Mouse (Mus musculus) intestine, embryonic 16.5 days (tissue): ENCODE data around the gene Hbb-y. TPM values are rescaled to one million over a fixed set of nuclear protein-coding genes. Genes with fewer than 3 reads are reported as not detected.
"Not testable (repeated sequence)": the region's sequence is repeated elsewhere in the genome, so short reads cannot be mapped to it uniquely, and the experiment has no call there.

Source experiments
- ATAC-seq: fragments of 200-750 bp; cut with Nextera tagmentation; 2 replicates; pipeline ENCODE4 v1.8.0; 2017; ENCODE audit warnings: moderate TSS enrichment, moderate library complexity
- H3K27ac ChIP-seq: fragments of 300-500 bp; sonication (generic); 2 replicates; pipeline ENCODE4 v1.5.1; 2014; ENCODE audit warnings: mild to moderate bottlenecking, low read length
- H3K27me3 ChIP-seq: fragments of 300-500 bp; sonication (generic); replicated peaks from 2 replicates; pipeline ENCODE4 v1.6.1; 2014; ENCODE audit warnings: low read length, control low read depth, mixed read lengths; ENCODE audit not compliant: control insufficient read depth, insufficient read depth
- H3K36me3 ChIP-seq: fragments of 300-500 bp; sonication (generic); 2 replicates; pipeline ENCODE4 v1.6.1; 2014; ENCODE audit warnings: low read length, control low read depth; ENCODE audit not compliant: control insufficient read depth, insufficient read depth
- H3K4me1 ChIP-seq: fragments of 300-500 bp; sonication (generic); 2 replicates; pipeline ENCODE4 v1.6.1; 2014; ENCODE audit warnings: low read length, control low read depth, mixed read lengths; ENCODE audit not compliant: control insufficient read depth, insufficient read depth
- H3K4me2 ChIP-seq: fragments of 300-500 bp; sonication (generic); 2 replicates; pipeline ENCODE4 v1.6.1; 2014; ENCODE audit warnings: low read depth, low read length, control low read depth
- H3K4me3 ChIP-seq: fragments of 300-500 bp; sonication (generic); 2 replicates; pipeline ENCODE4 v1.5.1; 2014; ENCODE audit warnings: mild to moderate bottlenecking, low read length
- H3K9ac ChIP-seq: fragments of 300-500 bp; sonication (generic); 2 replicates; pipeline ENCODE4 v1.6.1; 2014; ENCODE audit warnings: low read depth, low read length
- H3K9me3 ChIP-seq: fragments of 300-500 bp; sonication (generic); 2 replicates; pipeline ENCODE4 v1.6.1; 2016; ENCODE audit warnings: low read length, control low read depth; ENCODE audit not compliant: control insufficient read depth
- WGBS: fragments of 180-500 bp; shearing (Covaris S2); extraction: QIAGEN DNeasy Blood & Tissue Kit; methylation state at CpG from one replicate; pipeline ENCODE4 v1.1.7; 2014; 5-methylcytosine and 5-hydroxymethylcytosine counted together
- polyA plus RNA-seq: library from polyadenylated mRNA; unstranded; fragments of >200 nt; fragmentation: Nextera tagmentation; extraction: Ambion mirVana; gene quantifications from 2 replicates; pipeline ENCODE4 v1.2.1, GENCODE M21; 2015

Gene Hbb-y
- polyA plus RNA-seq, 1 experiment from 2014 or later: 42.2 TPM

- Histone ChIP-seq H3K27ac (no peak overlapping the region), H3K9ac (no peak overlapping the region), H3K4me2 (no peak overlapping the region), H3K9me3 (no peaks in the 10 kb centered on the region), H3K4me1 (no peaks in the 10 kb centered on the region), H3K27me3 (no peaks in the 10 kb centered on the region), H3K36me3 (no peaks in the 10 kb centered on the region), H3K4me3 (no peak overlapping the region)
- 60% methylated on average over 2 of the region's 2 CpGs for WGBS
- peak; percentile 90 for ATAC-seq
These were observed 6.1 kb upstream of the Hbb-y start for GRCm38 (mm10) chr7:103859076-103859475.

DNA sequence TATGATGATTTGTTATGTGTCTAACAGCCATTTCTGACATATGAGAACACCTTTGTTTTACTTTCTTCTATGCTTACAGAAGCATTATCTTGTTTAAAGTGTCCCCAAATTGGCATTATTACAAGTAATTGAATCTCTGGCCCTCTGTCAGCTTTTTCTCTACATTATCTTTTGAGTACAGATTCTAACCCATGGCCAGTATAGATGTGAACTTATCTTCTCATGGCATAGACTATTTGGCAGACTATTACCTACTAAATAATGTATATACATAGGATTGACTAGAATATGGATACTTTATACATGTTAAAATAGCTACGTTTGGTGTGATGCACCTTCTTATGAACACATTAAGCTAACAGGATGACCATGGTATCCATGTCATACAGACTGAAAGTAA, 1.7 kb upstream of the Hbb-y start:
- Histone ChIP-seq H3K9ac (no peak overlapping the region), H3K4me1 (no peaks in the 10 kb centered on the region), H3K27ac (no peak overlapping the region), H3K27me3 (no peaks in the 10 kb centered on the region), H3K36me3 (no peaks in the 10 kb centered on the region), H3K4me3 (no peak overlapping the region), H3K9me3 (no peaks in the 10 kb centered on the region), H3K4me2 (no peak overlapping the region)
- ATAC-seq: no peak
- 67% methylated on average over 1 of the region's 1 CpGs for WGBS

DNA sequence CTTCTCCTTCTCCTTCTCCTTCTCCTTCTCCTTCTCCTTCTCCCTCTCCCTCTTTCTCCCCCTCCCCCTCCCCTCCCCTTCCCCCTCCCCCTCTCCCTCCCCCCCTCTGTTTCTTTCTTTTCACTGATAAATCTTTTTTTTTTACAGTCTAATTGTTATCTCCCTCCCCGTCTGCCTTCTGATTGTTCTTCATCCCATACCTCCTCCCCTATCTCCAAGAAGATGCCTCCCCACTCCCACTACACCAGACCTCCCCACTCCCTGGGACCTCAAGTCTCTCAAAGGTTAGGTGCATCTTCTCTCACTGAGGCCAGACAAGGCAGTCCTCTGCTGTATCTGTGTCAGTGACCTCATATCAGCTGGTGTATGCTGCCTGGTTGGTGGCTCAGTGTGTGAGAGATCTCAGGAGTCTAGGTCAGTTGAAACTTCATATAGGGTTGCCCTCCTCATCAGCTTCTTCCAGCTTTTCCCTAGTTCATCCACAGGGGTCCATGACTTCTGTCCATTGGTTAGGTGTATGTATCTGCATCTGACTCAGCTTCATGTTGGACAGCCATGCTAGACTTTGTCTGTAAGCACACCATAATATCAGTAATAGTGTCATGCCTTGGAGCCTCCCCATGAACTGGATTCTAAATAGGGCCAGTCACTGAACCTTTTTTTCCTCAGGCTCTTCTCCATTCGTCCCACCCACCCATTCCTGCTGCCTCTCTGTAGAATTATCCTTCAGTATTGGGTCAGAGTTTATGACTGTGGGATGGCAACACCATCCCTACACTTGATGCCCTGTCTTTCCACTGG, 8.3 kb downstream of the Hbb-y start:
- 20% methylated on average over 2 of the region's 2 CpGs for WGBS
- H3K4me3 ChIP-seq: no peak overlapping the region
- H3K9ac ChIP-seq: no peak overlapping the region
- H3K9me3 ChIP-seq: no peaks in the 10 kb centered on the region
- H3K27me3 ChIP-seq: no peaks in the 10 kb centered on the region
- H3K4me1 ChIP-seq: no peaks in the 10 kb centered on the region
- no peaks in the 10 kb centered on the region for H3K36me3 ChIP-seq
- no peak for ATAC-seq
- H3K27ac ChIP-seq: no peak overlapping the region
- H3K4me2 ChIP-seq: no peak overlapping the region

DNA sequence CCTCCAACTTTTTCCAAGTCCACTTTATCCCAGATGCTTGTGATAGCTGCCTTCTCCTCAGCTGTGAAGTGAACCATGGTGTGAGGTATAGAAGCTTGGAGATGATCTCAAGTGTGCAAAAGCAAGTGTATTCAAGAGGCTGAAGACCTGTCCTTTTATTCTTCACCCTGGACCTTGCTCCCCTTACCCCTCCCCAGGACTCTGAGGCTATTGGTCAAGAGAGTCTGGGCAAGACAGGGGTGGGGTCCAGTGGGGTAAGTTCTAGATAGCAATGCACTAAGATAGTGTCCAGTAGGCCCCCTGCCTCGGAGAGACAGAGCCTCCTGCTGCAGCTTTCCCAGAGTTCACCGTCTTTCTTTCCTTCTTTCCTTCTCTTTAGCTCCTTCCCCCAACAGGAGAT, 10.0 kb downstream of the Hbb-y start, which contains the start of gene Hbb-bh1:
Gene Hbb-bh1 (minus strand): TSS at position 131 of the 400 bp plus-strand sequence.
- Histone ChIP-seq H3K36me3 (no peaks in the 10 kb centered on the region), H3K27ac (no peak within 1 kb of the TSS), H3K9ac (no peak within 1 kb of the TSS), H3K4me3 (no peak within 1 kb of the TSS), H3K9me3 (no peaks in the 10 kb centered on the region), H3K27me3 (no peaks in the 10 kb centered on the region), H3K4me2 (no peak within 1 kb of the TSS), H3K4me1 (no peaks in the 10 kb centered on the region)
- 80% methylated on average over 2 of the region's 2 CpGs for WGBS
- no peak for ATAC-seq

DNA sequence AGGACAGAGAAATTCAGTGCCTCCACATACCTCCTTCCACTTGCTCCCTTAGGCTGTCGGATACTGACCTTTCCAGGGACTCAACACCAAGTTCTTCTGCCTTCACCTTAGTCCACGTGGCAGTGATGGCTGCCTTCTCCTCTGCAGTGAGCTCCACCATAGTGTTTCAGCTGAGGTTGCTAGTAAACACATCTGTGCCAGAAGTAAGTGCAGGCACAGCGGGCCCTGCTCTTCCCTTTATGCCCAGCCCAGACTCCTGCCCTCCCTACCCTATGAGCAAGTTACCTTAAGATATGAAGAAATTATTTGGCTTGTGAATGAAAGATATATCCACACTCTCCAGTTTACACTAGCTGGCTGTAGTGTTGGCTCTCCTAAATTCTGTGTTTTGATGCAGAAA, 12.7 kb downstream of the Hbb-y start, which contains the start of gene Hbb-bh2:
Gene Hbb-bh2 (minus strand): TSS at position 253 of the 400 bp plus-strand sequence.
- WGBS: 64% methylated on average over 3 of the region's 3 CpGs
- no peaks in the 10 kb centered on the region for H3K27me3 ChIP-seq
- no peaks in the 10 kb centered on the region for H3K9me3 ChIP-seq
- H3K4me1 ChIP-seq: no peaks in the 10 kb centered on the region
- no peaks in the 10 kb centered on the region for H3K36me3 ChIP-seq
- H3K4me3 ChIP-seq: no peak within 1 kb of the TSS
- no peak within 1 kb of the TSS for H3K27ac ChIP-seq
- no peak within 1 kb of the TSS for H3K4me2 ChIP-seq
- ATAC-seq: no peak
- H3K9ac ChIP-seq: no peak within 1 kb of the TSS

- no peak within 1 kb of the TSS for H3K4me3 ChIP-seq
- no peak within 1 kb of the TSS for H3K27ac ChIP-seq
- no peaks in the 10 kb centered on the region for H3K4me1 ChIP-seq
- peak; percentile 89 for ATAC-seq
- 93% methylated on average over 4 of the region's 4 CpGs for WGBS
- no peaks in the 10 kb centered on the region for H3K9me3 ChIP-seq
- no peaks in the 10 kb centered on the region for H3K27me3 ChIP-seq
- no peaks in the 10 kb centered on the region for H3K36me3 ChIP-seq
- H3K4me2 ChIP-seq: no peak within 1 kb of the TSS
- H3K9ac ChIP-seq: no peak within 1 kb of the TSS
These were observed 25.2 kb downstream of the Hbb-y start, which contains the start of gene Hbb-bs for GRCm38 (mm10) chr7:103827808-103828207. Gene Hbb-bs, minus strand, starts transcription at chr7:103828096.

GRCm38 (mm10) chr7:103827139-103827538, 25.9 kb downstream of the Hbb-y start:
- not testable (repeated sequence) for H3K27ac ChIP-seq, H3K4me1 ChIP-seq, H3K27me3 ChIP-seq, H3K4me3 ChIP-seq, H3K4me2 ChIP-seq, H3K9me3 ChIP-seq, ATAC-seq, H3K36me3 ChIP-seq, H3K9ac ChIP-seq
- no CpG with 5 or more reads among the region's 2 CpGs for WGBS

- H3K9ac ChIP-seq: no peak overlapping the region
These were observed 26.6 kb downstream of the Hbb-y start for GRCm38 (mm10) chr7:103826255-103826887.

GRCm38 (mm10) chr7:103825536-103826254, 27.3 kb downstream of the Hbb-y start:
- 87% methylated on average over 3 of the region's 3 CpGs for WGBS

More at GRCm38 (mm10) chr7:103826255-103826887, 26.6 kb downstream of the Hbb-y start:
- no peaks in the 10 kb centered on the region for H3K9me3 ChIP-seq
- peak; percentile 71 for ATAC-seq
- 27% methylated on average over 3 of the region's 3 CpGs for WGBS
- H3K4me3 ChIP-seq: no peak overlapping the region
- H3K4me2 ChIP-seq: no peak overlapping the region
- no peaks in the 10 kb centered on the region for H3K27me3 ChIP-seq
- H3K36me3 ChIP-seq: no peaks in the 10 kb centered on the region
- no peak overlapping the region for H3K27ac ChIP-seq
- H3K4me1 ChIP-seq: no peaks in the 10 kb centered on the region

More at GRCm38 (mm10) chr7:103825536-103826254, 27.3 kb downstream of the Hbb-y start:
- Histone ChIP-seq H3K9me3 (no peaks in the 10 kb centered on the region), H3K27me3 (no peaks in the 10 kb centered on the region), H3K27ac (no peak overlapping the region), H3K4me3 (no peak overlapping the region), H3K4me2 (no peak overlapping the region), H3K4me1 (no peaks in the 10 kb centered on the region), H3K9ac (no peak overlapping the region), H3K36me3 (no peaks in the 10 kb centered on the region)
- ATAC-seq: peak; percentile 84
